Mouse (Mus musculus): ENCODE measurements at regions not wholly inside any gene's neighbourhood (a gene's known extent, or its start where the extent isn't known, plus 50 kb on each side); places are given as distances from the start of the nearest gene placed in this dataset.

GRCm38 (mm10) chr14:76616367-76616683 lies 59.6 kb upstream of the Serp2 start:
- TF ChIP-seq CTCF (IDR thresholded peaks at IDR 0.05; ENCODE audit: low read depth) = no peak
- no peak for TF ChIP-seq EP300 (optimal IDR thresholded peaks at IDR 0.05)

Measured in stomach, postnatal 0 days (tissue).